Comparison of ENCODE assay signal across 8 mouse cellular contexts in genomic region chr10:94562188-94562587, GRCm38 (mm10).
A peak's percentile ranks its signal among the peaks of the same experiment; 100 is the strongest.
DNase-seq lines count a peak whose midpoint lies in the region; ATAC-seq and TF ChIP-seq lines count a peak whose summit lies in the region.

No protein-coding gene starts in this region.

- peak; percentile 67 for DNase-seq in adrenal gland, postnatal 14 days
- no peak for DNase-seq in adrenal gland, adult 2 months
- DNase-seq in left cerebral cortex, adult 2 months (ENCODE audit: extremely low spot score in 1 of 2, low spot score in 2 of 2): no peak
- DNase-seq in left cerebral cortex, postnatal 14 days (ENCODE audit: low spot score in 2 of 2): no peak
- DNase-seq in adrenal gland, postnatal 25 days: peak; percentile 34
- peak; percentile 50 for DNase-seq in retina, postnatal 1 day
- no peak for DNase-seq in right cerebral cortex, postnatal 36 days (ENCODE audit: low spot score in 2 of 2)

- peak; percentile 51 for TF ChIP-seq CTCF in left cerebral cortex, adult 2 months (IDR thresholded peaks at IDR 0.05)

- intact Hi-C loops in left cerebral cortex, adult 2 months (cut with DNase I): no loop called here
- intact Hi-C loops in left cerebral cortex, postnatal 14 days (cut with DNase I): no loop called here

- no peak overlapping the region for H3K4me3 ChIP-seq in left cerebral cortex, adult 2 months

- no peak overlapping the region for H3K27ac ChIP-seq in left cerebral cortex, adult 2 months

- ATAC-seq in megakaryocyte-erythroid progenitor cell, adult 5-6 weeks (replicated peaks; ENCODE audit: low FRiP score, low TSS enrichment, poor library complexity, severe bottlenecking): no peak

Comparison
In these comparisons a context has a peak if more than half of its experiments do, and no peak if none do; other contexts are left out.
1. DNase-seq: peak in adrenal gland, postnatal 14 days (single experiment), adrenal gland, postnatal 25 days (single experiment) and retina, postnatal 1 day (single experiment); none in adrenal gland, adult 2 months (single experiment), left cerebral cortex, adult 2 months (0 of 2), left cerebral cortex, postnatal 14 days (0 of 2) and right cerebral cortex, postnatal 36 days (0 of 2).